Mouse (Mus musculus) liver, embryonic 16.5 days (tissue): Measurements from ENCODE around the gene Hebp1. TPM values are rescaled to one million over a fixed set of nuclear protein-coding genes. Genes with fewer than 3 reads are reported as not detected.

Source experiments
- ATAC-seq: fragments of 200-750 bp; cut with Nextera tagmentation; 2 replicates; pipeline ENCODE4 v1.8.0; 2017; ENCODE audit warnings: low read depth, mild to moderate bottlenecking, moderate number of reproducible peaks, moderate library complexity
- H3K27ac ChIP-seq: fragments of 300-500 bp; sonication (generic); 2 replicates; pipeline ENCODE4 v1.5.1; 2014; ENCODE audit warnings: mild to moderate bottlenecking, low read length
- H3K27me3 ChIP-seq: fragments of 300-500 bp; sonication (generic); 2 replicates; pipeline ENCODE4 v1.6.1; 2014; ENCODE audit warnings: low read depth, low read length, mixed read lengths; ENCODE audit not compliant: control insufficient read depth, insufficient read depth
- H3K36me3 ChIP-seq: fragments of 300-500 bp; sonication (generic); 2 replicates; pipeline ENCODE4 v1.6.1; 2014; ENCODE audit warnings: mild to moderate bottlenecking; ENCODE audit not compliant: control insufficient read depth, insufficient read depth
- H3K4me1 ChIP-seq: fragments of 300-500 bp; sonication (generic); 2 replicates; pipeline ENCODE4 v1.6.1; 2014; ENCODE audit warnings: low read depth, low read length, mixed read lengths; ENCODE audit not compliant: control insufficient read depth
- H3K4me2 ChIP-seq: fragments of 300-500 bp; sonication (generic); 2 replicates; pipeline ENCODE4 v1.6.1; 2014; ENCODE audit warnings: low read depth, low read length, mixed read lengths
- H3K4me3 ChIP-seq: fragments of 300-500 bp; sonication (generic); 2 replicates; pipeline ENCODE4 v1.5.1; 2014; ENCODE audit warnings: low read depth, mild to moderate bottlenecking, low read length
- H3K9ac ChIP-seq: fragments of 300-500 bp; sonication (generic); 2 replicates; pipeline ENCODE4 v1.6.1; 2014; ENCODE audit warnings: low read depth, low read length
- H3K9me3 ChIP-seq: fragments of 300-500 bp; sonication (generic); replicated peaks from 2 replicates; pipeline ENCODE4 v1.6.1; 2016; ENCODE audit warnings: low read length; ENCODE audit not compliant: control insufficient read depth
- WGBS: fragments of 180-500 bp; shearing (Covaris S2); extraction: QIAGEN DNeasy Blood & Tissue Kit; methylation state at CpG from one replicate; pipeline ENCODE4 v1.1.7; 2014; ENCODE audit not compliant: insufficient replicate concordance; 5-methylcytosine and 5-hydroxymethylcytosine counted together
- polyA plus RNA-seq: library from polyadenylated mRNA; unstranded; fragments of >200 nt; fragmentation: Nextera tagmentation; extraction: Ambion mirVana; gene quantifications from 2 replicates; pipeline ENCODE4 v1.2.1, GENCODE M21; 2015

The Hebp1 gene
- polyA plus RNA-seq, 1 experiment from 2014 or later, result 134 TPM

- Histone ChIP-seq H3K9me3 (no peaks in the 10 kb centered on the region), H3K4me1 (peaks cover 12% of the 10 kb centered on the region), H3K27me3 (no peaks in the 10 kb centered on the region), H3K36me3 (no peaks in the 10 kb centered on the region), H3K27ac (no peak overlapping the region), H3K4me2 (no peak overlapping the region), H3K9ac (no peak overlapping the region), H3K4me3 (no peak overlapping the region)
- WGBS, result 77% methylated on average over 14 of the region's 14 CpGs
- ATAC-seq, result no peak
These were observed 26.1 kb downstream of the Hebp1 start for GRCm38 (mm10) chr6:135171736-135172135.

- H3K36me3 ChIP-seq, result no peaks in the 10 kb centered on the region
- H3K9ac ChIP-seq, result no peak overlapping the region
- H3K4me2 ChIP-seq, result no peak overlapping the region
- no peak overlapping the region for H3K27ac ChIP-seq
- peaks cover 31% of the 10 kb centered on the region for H3K4me1 ChIP-seq
- 61% methylated on average over 3 of the region's 3 CpGs for WGBS
- no peak for ATAC-seq
- H3K9me3 ChIP-seq, result no peaks in the 10 kb centered on the region
- no peak overlapping the region for H3K4me3 ChIP-seq
- H3K27me3 ChIP-seq, result no peaks in the 10 kb centered on the region
These were observed 28.6 kb downstream of the Hebp1 start for GRCm38 (mm10) chr6:135169246-135169645.

GRCm38 (mm10) chr6:135168471-135168870, 29.4 kb downstream of the Hebp1 start:
- Histone ChIP-seq H3K9me3 (no peaks in the 10 kb centered on the region), H3K9ac (peak overlapping the region; percentile 68), H3K27ac (peak overlapping the region; percentile 90), H3K36me3 (peaks cover 6% of the 10 kb centered on the region), H3K4me3 (peak overlapping the region; percentile 90), H3K4me2 (peak overlapping the region; percentile 81), H3K4me1 (peaks cover 37% of the 10 kb centered on the region), H3K27me3 (no peaks in the 10 kb centered on the region)
- no peak for ATAC-seq
- WGBS, result 75% methylated on average over 6 of the region's 6 CpGs

GRCm38 (mm10) chr6:135167380-135168311, 30.2 kb downstream of the Hebp1 start:
- WGBS, result 2% methylated on average over 46 of the region's 46 CpGs
- Histone ChIP-seq H3K4me1 (peaks cover 45% of the 10 kb centered on the region), H3K9me3 (no peaks in the 10 kb centered on the region)

GRCm38 (mm10) chr6:135166712-135167111, 31.1 kb downstream of the Hebp1 start:
- WGBS, result 24% methylated on average over 5 of the region's 5 CpGs
- no peaks in the 10 kb centered on the region for H3K27me3 ChIP-seq
- ATAC-seq, result peak; percentile 28

More at GRCm38 (mm10) chr6:135167380-135168311, 30.2 kb downstream of the Hebp1 start:
- H3K27ac ChIP-seq, result peak overlapping the region; percentile 94
- peak overlapping the region; percentile 81 for H3K4me2 ChIP-seq
- H3K36me3 ChIP-seq, result peaks cover 12% of the 10 kb centered on the region
- peak overlapping the region; percentile 93 for H3K9ac ChIP-seq
- peak overlapping the region; percentile 90 for H3K4me3 ChIP-seq
- no peaks in the 10 kb centered on the region for H3K27me3 ChIP-seq
- peak; percentile 79 for ATAC-seq

GRCm38 (mm10) chr6:135166262-135166661, 31.6 kb downstream of the Hebp1 start:
- no peak for ATAC-seq
- Histone ChIP-seq H3K9ac (peak overlapping the region; percentile 93), H3K27ac (peak overlapping the region; percentile 94), H3K4me3 (peak overlapping the region; percentile 90), H3K4me1 (peaks cover 55% of the 10 kb centered on the region), H3K27me3 (no peaks in the 10 kb centered on the region), H3K36me3 (peaks cover 16% of the 10 kb centered on the region), H3K9me3 (no peaks in the 10 kb centered on the region), H3K4me2 (peak overlapping the region; percentile 81)
- 41% methylated on average over 3 of the region's 3 CpGs for WGBS

More at GRCm38 (mm10) chr6:135166712-135167111, 31.1 kb downstream of the Hebp1 start:
- Histone ChIP-seq H3K4me3 (peak overlapping the region; percentile 90), H3K4me1 (peaks cover 52% of the 10 kb centered on the region), H3K9ac (peak overlapping the region; percentile 93), H3K27ac (peak overlapping the region; percentile 94), H3K9me3 (no peaks in the 10 kb centered on the region), H3K36me3 (peaks cover 16% of the 10 kb centered on the region), H3K4me2 (peak overlapping the region; percentile 81)

- ATAC-seq, result peak; percentile 84
- Histone ChIP-seq H3K4me3 (peak overlapping the region; percentile 90), H3K9ac (peak overlapping the region; percentile 93), H3K4me2 (peak overlapping the region; percentile 81), H3K36me3 (peaks cover 16% of the 10 kb centered on the region), H3K27ac (peak overlapping the region; percentile 94), H3K27me3 (no peaks in the 10 kb centered on the region), H3K4me1 (peaks cover 58% of the 10 kb centered on the region), H3K9me3 (no peaks in the 10 kb centered on the region)
- WGBS, result 25% methylated on average over 2 of the region's 2 CpGs
These were observed 32.1 kb downstream of the Hebp1 start for GRCm38 (mm10) chr6:135165706-135166105.

GRCm38 (mm10) chr6:135165191-135165590, 32.6 kb downstream of the Hebp1 start:
- Histone ChIP-seq H3K4me2 (peak overlapping the region; percentile 81), H3K27me3 (no peaks in the 10 kb centered on the region), H3K9ac (peak overlapping the region; percentile 93), H3K36me3 (peaks cover 16% of the 10 kb centered on the region), H3K4me1 (peaks cover 58% of the 10 kb centered on the region), H3K9me3 (no peaks in the 10 kb centered on the region), H3K27ac (peak overlapping the region; percentile 94), H3K4me3 (peak overlapping the region; percentile 90)
- ATAC-seq, result peak; percentile 7
- WGBS, result 26% methylated on average over 3 of the region's 3 CpGs

- Histone ChIP-seq H3K4me3 (0 out of 2 replicates have a peak overlapping the region, but pooled peaks have one; percentile 2), H3K27ac (peak overlapping the region; percentile 67), H3K9me3 (no peaks in the 10 kb centered on the region), H3K36me3 (peaks cover 16% of the 10 kb centered on the region), H3K4me1 (peaks cover 55% of the 10 kb centered on the region), H3K27me3 (no peaks in the 10 kb centered on the region), H3K4me2 (peak overlapping the region; percentile 30), H3K9ac (peak overlapping the region; percentile 35; the same call in 1 of the 2 replicates)
- no peak for ATAC-seq
- whole genome bisulfite sequencing, result 30% methylated on average over 4 of the region's 4 CpGs
These were observed 35.0 kb downstream of the Hebp1 start for GRCm38 (mm10) chr6:135162861-135163260.
